Mouse (Mus musculus): ENCODE data around the gene Unc5c. TPM values are rescaled to one million over a fixed set of nuclear protein-coding genes. Genes with fewer than 3 reads are reported as not detected.

Gene Unc5c
- total RNA-seq, 2 experiments from 2014 or later: not detected

GRCm38 (mm10) chr3:141691418-141691817, 226.4 kb downstream of the Unc5c start:
- peak; percentile 81 for ATAC-seq (replicated peaks; ENCODE audit: poor library complexity)

DNA sequence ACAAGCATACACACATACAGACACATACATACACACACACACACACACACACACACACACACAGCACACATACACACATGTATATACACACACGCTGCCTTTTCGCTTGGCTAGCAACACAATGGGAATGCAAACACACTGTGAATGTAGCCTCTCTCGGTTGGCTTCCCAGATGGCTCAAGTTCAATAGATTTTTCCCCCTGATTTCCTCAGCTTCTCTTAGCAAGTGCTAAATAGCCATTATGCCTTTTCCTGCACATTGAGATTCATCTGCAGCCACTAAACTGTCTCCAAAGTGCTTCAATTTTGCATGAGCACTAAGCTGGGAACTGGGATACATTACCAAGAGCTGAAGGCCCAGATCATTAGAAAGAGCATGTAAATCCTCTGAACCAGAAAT, 226.8 kb downstream of the Unc5c start:
- ATAC-seq (replicated peaks; ENCODE audit: poor library complexity): no peak

- peak; percentile 50; the same call in 1 of the 2 replicates for ATAC-seq (replicated peaks; ENCODE audit: poor library complexity)
Measured at GRCm38 (mm10) chr3:141699177-141699576, 234.2 kb downstream of the Unc5c start.

- ATAC-seq (replicated peaks; ENCODE audit: poor library complexity): peak; percentile 52; the same call in 1 of the 2 replicates
Measured at GRCm38 (mm10) chr3:141701381-141701909, 236.4 kb downstream of the Unc5c start.

DNA sequence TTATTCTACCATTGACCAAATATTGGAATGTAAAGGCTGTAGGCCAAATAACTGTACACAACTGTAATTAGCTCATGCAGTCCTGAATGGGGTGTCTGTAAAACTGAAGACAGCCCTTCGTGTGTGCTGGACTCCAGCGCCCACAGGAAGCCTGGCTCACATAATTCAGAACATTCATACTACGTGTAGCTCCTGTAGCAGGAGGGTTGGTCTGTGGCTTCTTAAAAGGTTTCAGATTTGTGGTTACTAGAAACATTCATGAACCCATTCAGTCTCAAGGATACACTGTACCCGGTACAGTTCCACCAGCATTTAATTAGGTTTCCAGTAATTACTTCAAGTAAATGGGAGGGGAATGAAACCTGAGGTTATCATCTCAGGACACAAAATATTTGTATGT, 246.6 kb downstream of the Unc5c start:
- ATAC-seq (replicated peaks; ENCODE audit: poor library complexity): no peak

- no peak for ATAC-seq (replicated peaks; ENCODE audit: poor library complexity)
Measured at GRCm38 (mm10) chr3:141716371-141716770, 251.4 kb downstream of the Unc5c start.

DNA sequence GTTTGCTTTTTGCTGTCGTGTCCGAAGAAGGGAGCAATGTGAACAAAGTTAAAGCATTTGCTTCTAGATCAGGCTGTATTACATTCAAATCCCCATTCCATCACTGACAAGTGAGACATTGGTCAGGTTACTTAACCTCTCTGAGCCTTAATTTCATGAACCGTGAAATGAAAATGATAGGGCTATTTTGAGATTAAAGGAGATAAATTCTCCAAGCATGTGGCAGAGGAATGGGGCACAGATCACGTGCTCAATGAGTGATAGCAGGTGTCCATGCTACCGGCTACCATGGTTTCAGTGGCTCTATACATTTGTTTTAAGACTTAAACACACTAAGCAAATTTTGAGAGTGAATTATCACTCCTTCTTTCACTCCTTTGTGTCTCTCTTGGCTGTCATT, 254.0 kb downstream of the Unc5c start:
- no peak for ATAC-seq (replicated peaks; ENCODE audit: poor library complexity)

GRCm38 (mm10) chr3:141724499-141724898, 259.5 kb downstream of the Unc5c start:
- no peak for ATAC-seq (replicated peaks; ENCODE audit: poor library complexity)

DNA sequence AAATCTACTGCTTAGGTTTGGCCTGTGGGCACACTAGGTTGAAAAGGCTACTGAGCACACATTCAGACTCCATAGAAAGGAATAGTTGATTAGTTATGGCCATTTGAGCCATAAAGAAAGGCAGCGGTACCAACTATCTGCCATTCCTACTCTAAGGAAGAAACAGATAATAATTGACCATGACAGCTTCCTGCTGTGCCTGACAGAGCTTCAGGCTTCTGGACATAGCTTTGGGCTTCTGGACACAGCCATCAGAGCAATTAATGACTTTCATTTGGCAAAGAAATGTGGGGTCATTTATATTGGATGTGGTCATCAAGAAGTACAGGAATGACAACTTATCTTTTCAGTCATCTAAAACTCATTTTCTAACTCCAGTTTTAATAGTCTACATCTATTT, 260.4 kb downstream of the Unc5c start:
- no peak for ATAC-seq (replicated peaks; ENCODE audit: poor library complexity)

DNA sequence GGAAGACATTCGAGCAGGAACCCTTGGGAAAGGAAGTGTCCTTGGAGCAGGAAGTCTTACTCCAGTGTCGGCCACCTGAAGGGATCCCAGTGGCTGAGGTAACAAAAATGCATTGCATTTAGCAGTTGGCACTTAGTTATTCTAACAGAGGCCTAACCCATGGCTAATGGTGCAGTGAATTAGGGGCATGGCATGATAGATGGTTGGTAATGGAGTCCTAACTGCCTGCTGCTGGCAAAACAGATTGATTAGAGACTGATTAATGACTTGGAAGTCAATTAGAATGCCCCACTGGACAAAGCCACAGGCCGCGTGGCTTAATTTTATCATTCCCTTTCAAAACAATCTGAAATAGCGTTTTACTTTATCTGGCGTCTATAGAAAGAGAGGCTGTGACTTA, 268.8 kb downstream of the Unc5c start:
- no peak for ATAC-seq (replicated peaks; ENCODE audit: poor library complexity)

GRCm38 (mm10) chr3:141735285-141735684, 270.3 kb downstream of the Unc5c start:
- ATAC-seq (replicated peaks; ENCODE audit: poor library complexity): no peak

- ATAC-seq (replicated peaks; ENCODE audit: poor library complexity): peak; percentile 91
Measured at GRCm38 (mm10) chr3:141745322-141745721, 280.3 kb downstream of the Unc5c start.

DNA sequence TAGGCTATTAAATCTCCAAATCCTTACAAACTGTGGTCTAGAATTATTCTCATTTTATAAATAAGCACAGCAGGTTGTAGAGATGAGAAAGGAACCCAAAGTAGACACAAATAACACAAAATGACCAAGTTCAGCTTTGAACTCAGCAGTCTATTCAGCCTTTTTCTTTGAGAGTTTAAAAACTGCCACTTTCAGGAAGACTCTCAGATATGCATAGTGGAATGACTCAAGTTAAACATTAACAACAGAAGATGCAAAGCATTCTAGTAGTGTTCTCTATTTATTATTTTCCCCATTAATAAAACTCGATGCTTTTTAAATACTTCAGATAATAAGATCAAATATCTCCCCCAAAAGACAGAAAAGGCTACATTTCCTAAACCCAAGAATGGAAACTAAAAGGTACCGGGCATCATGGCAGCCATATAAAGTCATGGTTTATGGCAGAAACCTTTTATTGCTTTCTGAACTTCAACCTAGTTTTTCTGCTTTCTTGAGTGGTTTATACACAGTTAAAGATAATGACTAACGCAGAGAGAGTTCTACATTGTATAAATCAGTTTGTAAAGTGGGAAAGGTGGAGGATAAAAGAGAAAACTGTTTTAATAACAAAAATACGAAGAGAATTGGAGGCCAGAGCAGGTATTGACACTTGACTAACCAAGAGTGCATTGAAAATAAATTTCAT, 283.8 kb downstream of the Unc5c start:
- no peak for ATAC-seq (replicated peaks; ENCODE audit: poor library complexity)

DNA sequence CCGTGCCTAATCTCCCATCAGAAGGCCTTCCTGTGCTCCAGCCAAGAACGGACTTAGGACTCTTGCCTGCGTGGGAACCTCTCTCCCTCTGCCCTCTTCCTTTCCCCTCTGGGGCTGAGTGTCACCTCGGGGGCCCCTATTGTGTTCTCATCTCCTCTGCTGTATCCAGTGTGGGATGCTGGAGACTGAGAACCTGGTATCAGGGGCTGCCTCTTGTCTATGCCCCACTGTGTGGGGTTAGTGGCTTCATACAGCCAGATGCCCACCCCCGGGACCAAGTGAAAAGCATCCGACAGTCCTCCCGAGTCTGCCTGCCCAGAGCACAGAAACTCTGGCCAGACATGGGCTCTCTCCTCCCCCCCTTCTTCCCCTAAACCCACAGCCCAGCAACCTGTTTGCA, 287.2 kb downstream of the Unc5c start:
- no peak for ATAC-seq (replicated peaks; ENCODE audit: poor library complexity)

DNA sequence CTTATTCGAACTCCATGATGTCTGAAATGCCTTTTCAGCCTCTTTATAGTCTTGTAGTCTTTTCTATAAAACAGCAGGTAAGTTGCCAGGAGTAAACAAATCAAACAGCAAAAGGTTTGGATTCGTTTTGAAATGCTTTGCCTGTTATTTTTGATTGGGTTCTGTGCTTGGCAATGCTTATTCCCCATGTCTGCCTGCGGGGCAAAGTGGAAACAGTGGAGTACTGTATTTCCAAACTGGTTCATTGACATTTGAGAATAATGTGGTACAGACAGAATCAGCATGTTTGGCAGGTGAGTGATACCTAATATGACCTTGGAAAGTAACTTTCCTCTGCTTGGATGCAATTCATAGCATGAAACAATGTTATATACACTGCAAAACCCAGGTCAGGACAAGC, 292.2 kb downstream of the Unc5c start:
- no peak for ATAC-seq (replicated peaks; ENCODE audit: poor library complexity)

DNA sequence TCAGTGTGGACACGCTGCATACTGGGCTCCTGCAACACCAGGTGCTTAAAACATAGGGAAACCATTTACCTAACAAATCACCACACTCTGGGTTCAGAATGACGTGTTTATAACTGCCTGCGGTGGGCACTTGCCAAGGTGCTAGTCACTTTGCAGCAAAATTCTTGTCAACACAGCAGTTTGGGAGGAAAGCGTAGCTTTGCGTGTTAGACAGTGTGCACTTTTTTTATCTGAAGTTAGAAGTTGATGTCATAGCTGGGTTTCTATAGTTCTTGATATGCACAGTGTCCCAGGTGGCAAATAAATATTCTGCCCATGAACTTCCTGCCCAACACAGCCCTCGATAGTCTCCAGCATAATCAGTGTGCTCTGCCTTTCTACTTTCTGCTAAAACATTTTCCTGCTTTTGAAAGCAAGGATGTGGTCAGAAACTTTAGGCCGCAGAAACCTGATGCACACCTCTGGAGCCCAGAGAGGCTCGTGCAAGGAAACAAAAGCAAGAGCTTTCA, 313.4 kb downstream of the Unc5c start:
- ATAC-seq (replicated peaks; ENCODE audit: poor library complexity): peak; percentile 50

DNA sequence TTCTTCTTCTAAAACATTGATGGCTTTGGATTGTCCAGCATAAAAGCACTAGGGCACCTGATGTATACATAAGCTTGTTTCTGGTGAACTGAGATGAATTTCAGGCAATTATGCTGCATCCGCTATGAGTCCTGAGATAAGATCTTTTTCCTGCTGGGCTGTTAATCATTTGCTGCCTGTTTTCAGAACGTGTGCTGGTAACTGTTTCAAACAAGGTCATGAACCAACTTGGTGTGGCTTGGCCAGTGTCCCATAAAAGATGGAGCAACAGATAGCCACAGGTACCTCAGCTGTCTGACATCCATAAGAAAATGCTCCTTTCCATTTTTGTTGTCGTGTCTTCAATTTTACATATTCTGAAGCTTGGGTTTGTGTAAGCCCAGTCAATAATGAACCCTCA, 314.2 kb downstream of the Unc5c start:
- peak; percentile 20; the same call in 1 of the 2 replicates for ATAC-seq (replicated peaks; ENCODE audit: poor library complexity)

DNA sequence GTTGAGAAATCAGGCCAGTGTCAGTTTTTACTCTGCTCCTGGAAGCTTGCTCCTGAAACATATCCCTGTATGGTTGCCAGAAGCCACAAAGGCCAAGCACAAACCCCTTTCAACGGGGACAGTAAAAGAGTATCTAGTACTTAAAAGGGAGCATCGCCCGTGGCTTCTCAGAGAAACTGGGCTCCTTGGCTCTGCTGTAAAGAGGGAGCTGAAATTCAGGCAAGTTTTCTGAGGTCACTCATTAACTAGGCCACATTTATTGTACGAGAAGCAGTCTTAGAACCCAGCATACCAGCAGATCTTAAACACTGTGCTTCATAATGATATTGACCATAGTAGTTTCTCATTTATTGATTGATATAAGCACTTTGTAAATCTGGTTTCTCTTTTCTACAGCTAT, 317.5 kb downstream of the Unc5c start:
- no peak for ATAC-seq (replicated peaks; ENCODE audit: poor library complexity)

GRCm38 (mm10) chr3:141791026-141791780, 326.2 kb downstream of the Unc5c start:
- ATAC-seq (replicated peaks; ENCODE audit: poor library complexity): no peak

GRCm38 (mm10) chr3:141792106-141792505, 327.1 kb downstream of the Unc5c start:
- ATAC-seq (replicated peaks; ENCODE audit: poor library complexity): peak; percentile 74

DNA sequence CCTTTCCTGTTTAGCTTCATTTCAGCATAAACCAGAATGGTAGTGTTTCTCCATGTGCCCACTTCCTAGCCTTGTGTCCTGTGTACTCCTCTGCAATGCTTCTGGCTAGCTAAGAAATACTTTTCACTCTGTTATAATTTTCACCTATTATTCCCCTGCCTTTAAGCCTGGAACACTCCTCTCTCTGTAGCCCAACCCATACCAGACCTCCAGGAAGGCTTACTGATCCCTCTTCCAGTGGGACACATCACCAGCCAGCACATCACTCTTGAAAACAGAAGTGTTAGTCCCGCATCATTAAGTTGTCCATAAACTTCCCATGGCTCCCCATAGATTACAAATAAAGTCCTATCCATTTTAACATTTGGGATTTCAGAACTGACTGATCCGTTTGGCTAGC, 328.7 kb downstream of the Unc5c start:
- no peak for ATAC-seq (replicated peaks; ENCODE audit: poor library complexity)

DNA sequence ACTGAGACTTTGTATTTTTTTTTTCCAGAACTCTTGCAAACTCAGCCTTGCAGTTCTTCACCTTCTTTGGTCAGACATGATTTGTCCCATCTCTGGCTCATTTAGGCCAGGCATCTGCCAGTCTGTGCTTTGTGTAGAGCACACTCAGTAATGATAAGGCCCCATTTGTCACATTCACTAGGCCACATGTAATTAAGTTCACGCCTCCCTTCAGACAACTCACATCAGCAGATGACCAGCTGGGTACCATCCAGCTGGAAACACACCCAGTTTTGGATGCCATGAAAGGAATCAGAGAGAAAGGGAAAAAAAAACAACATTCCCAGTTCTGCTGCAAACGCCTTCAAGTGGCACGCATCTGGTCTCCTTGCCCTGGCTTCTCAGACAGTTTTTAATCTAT, 329.4 kb downstream of the Unc5c start:
- ATAC-seq (replicated peaks; ENCODE audit: poor library complexity): no peak

All from megakaryocyte progenitor cell, adult 5-6 weeks (primary cell).